Mouse (Mus musculus) spleen, adult 2 months (tissue): ENCODE measurements around the gene Pard3. TPM values are rescaled to one million over a fixed set of nuclear protein-coding genes. Genes with fewer than 3 reads are reported as not detected.
A peak's percentile ranks its signal among the peaks of the same experiment; 100 is the strongest.

Experiments
- DNase-seq, 2 experiments: peaks; one replicate each; pipeline versions ENCODE4 v3.0.0 to v3.0.0-alpha.2; 2012 to 2021; ENCODE audit warnings: low spot score in 2 of 2, low read depth in 1 of 2
- H3K27ac ChIP-seq: fragments of 200-500 bp; 2 replicates; pipeline ENCODE4 v1.5.1; 2012; ENCODE audit warnings: low read length, inconsistent platforms; ENCODE audit not compliant: insufficient read depth
- H3K27me3 ChIP-seq: fragments of 200-500 bp; 2 replicates; pipeline ENCODE4 v1.6.1; 2012; ENCODE audit warnings: mild to moderate bottlenecking, moderate library complexity, low read length, inconsistent platforms; ENCODE audit not compliant: control insufficient read depth, insufficient read depth
- H3K36me3 ChIP-seq: fragments of 200-500 bp; 2 replicates; pipeline ENCODE4 v1.6.1; 2012; ENCODE audit warnings: mild to moderate bottlenecking, low read length, inconsistent platforms; ENCODE audit not compliant: control insufficient read depth, insufficient read depth
- H3K4me1 ChIP-seq: fragments of 200-500 bp; 2 replicates; pipeline ENCODE4 v1.6.1; 2011; ENCODE audit warnings: inconsistent platforms; ENCODE audit not compliant: control insufficient read depth, insufficient read depth, insufficient read length
- H3K4me3 ChIP-seq: fragments of 200-500 bp; 2 replicates; pipeline ENCODE4 v1.5.1; 2011; ENCODE audit warnings: mild to moderate bottlenecking, inconsistent platforms; ENCODE audit not compliant: insufficient read depth, insufficient read length; ENCODE audit errors: extremely low read depth
- CTCF ChIP-seq: fragments of 200-500 bp; IDR thresholded peaks from 2 replicates; pipeline ENCODE4 v1.5.1; 2011; ENCODE audit warnings: mild to moderate bottlenecking, inconsistent platforms; ENCODE audit not compliant: insufficient read depth, insufficient read length, insufficient replicate concordance; ENCODE audit errors: extremely low read depth
- POLR2A ChIP-seq: fragments of 200-500 bp; IDR thresholded peaks from 2 replicates; pipeline ENCODE4 v1.6.1; 2011; ENCODE audit warnings: low read depth, low read length, inconsistent platforms
- WGBS: fragments of 180-500 bp; shearing (Covaris S2); methylation state at CpG from one replicate; pipeline ENCODE4 v1.1.7; 2018; 5-methylcytosine and 5-hydroxymethylcytosine counted together
- polyA plus RNA-seq: library from polyadenylated mRNA; depleted of rRNA; stranded (reverse); fragments of >200 nt; gene quantifications from 2 replicates; pipeline ENCODE4 v1.2.3, GENCODE M21; 2012

Pard3 gene
- polyA plus RNA-seq, 1 experiment, result 3.8 TPM

DNA sequence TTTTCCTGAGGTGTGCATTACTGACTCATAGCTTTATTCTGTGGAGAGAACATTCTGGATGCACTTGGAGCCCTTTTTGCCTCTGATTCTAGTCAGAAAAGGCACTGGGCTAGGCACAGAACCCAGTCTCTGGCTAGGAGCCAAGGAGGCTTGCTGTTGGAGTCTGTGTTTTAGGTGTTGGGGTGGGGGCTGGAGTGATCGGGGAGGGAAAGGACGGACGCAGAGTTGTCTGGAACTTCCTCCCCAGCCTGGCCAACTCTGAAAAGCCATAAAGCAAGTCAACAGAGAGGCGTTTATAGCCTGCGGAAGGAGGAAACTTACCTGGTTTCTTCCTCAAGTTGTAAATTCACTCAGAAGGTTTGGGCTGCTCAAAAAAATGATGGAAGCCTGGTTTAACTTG lies 70.6 kb downstream of the Pard3 start:
- WGBS, result 15% methylated on average over 5 of the region's 5 CpGs
- Histone ChIP-seq H3K27ac (no peak overlapping the region), H3K4me3 (no peak overlapping the region), H3K4me1 (no peaks in the 10 kb centered on the region), H3K36me3 (no peaks in the 10 kb centered on the region), H3K27me3 (no peaks in the 10 kb centered on the region)
- no peak for TF ChIP-seq POLR2A
- TF ChIP-seq CTCF, result no peak
- DNase-seq, result no peak

DNA sequence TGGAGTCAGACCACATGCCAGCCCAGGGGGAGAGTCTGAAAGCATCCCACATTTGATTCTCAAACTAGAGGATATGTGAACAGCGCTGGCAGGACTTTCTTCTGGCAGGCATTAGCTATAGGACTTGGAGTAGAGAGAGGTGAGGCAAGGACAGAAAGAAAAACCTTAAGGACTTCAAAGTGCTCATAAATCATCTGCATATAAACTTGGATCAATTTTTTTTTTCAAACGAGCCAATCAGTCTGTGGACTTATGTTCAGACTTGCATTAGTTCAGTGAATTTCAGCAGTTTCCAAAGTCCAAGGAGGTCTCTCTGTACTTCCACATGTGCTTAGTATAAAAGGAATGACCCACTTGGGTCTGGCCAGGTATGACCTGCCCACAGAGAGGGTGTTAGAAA lies 72.5 kb downstream of the Pard3 start:
- WGBS, result 77% methylated on average over 2 of the region's 2 CpGs
- H3K36me3 ChIP-seq, result no peaks in the 10 kb centered on the region
- no peaks in the 10 kb centered on the region for H3K4me1 ChIP-seq
- DNase-seq, result no peak
- H3K4me3 ChIP-seq, result no peak overlapping the region
- no peaks in the 10 kb centered on the region for H3K27me3 ChIP-seq
- no peak overlapping the region for H3K27ac ChIP-seq
- TF ChIP-seq POLR2A (no peak), CTCF (no peak)

DNA sequence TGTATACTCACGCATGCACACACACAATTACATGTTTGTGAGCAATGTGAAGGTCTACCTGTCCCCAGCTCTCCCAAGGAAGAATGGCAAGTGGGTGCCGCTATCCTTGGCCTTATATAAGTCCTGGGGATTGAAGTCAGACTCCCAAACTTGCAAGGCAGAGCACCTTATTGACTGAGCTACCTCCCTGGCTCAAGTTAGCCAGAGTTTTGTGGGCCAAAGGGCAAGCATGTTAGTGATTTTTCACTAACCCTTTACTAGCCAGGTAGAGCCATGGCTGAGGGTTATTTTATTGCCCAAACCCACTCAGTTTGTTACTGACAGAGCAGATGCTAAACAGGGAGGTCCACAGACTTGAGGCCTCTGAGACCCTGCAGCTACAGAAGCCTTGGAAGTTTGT lies 73.1 kb downstream of the Pard3 start:
- TF ChIP-seq POLR2A (no peak), CTCF (no peak)
- Histone ChIP-seq H3K36me3 (no peaks in the 10 kb centered on the region), H3K4me3 (no peak overlapping the region), H3K27me3 (no peaks in the 10 kb centered on the region), H3K4me1 (no peaks in the 10 kb centered on the region), H3K27ac (no peak overlapping the region)
- 83% methylated on average over 2 of the region's 2 CpGs for WGBS
- no peak for DNase-seq

DNA sequence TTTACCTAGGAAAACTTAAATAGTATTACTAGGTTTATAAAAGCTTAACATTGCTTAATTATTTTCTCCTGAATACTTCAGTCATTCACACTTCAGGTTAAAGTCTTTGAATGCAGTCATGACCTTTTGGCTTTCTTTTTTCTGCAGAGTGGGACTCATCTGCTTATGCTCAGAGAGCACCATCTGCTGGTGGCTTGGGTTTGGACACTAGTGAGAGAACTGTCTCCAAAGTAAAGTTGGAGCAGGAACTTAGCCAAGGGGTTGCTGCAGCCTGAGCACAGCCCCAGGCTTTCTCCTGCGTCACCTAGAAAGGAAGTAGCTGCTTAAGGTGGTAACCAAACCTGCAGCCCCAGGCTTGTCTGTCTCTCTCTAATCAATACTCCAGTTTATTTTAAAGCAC lies 75.5 kb downstream of the Pard3 start:
- no peaks in the 10 kb centered on the region for H3K27me3 ChIP-seq
- no peaks in the 10 kb centered on the region for H3K36me3 ChIP-seq
- H3K4me3 ChIP-seq, result no peak overlapping the region
- peak in 1 of 2 experiments; percentile 5 for DNase-seq
- TF ChIP-seq POLR2A (no peak), CTCF (no peak)
- no peak overlapping the region for H3K27ac ChIP-seq
- whole genome bisulfite sequencing, result 4% methylated on average over 1 of the region's 1 CpGs
- no peaks in the 10 kb centered on the region for H3K4me1 ChIP-seq

DNA sequence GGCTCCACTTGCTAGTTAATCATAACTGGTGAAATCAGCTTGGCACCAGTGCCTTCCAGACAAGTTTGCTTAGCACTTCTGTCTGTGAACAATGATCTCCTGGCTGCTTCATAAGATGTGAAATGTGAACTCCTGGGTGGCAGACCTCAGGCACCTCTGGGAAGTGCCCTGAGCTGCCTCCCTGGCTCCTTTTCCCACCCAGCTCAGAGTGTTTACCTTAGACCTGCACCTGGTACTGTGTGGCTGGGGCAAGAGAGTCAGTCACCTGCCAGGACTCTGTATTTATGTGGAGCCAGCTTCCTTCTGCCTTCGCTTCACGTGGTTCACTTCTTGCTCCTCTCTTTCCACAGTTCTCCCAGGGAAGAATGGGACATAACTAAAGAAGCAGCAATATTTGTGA lies 77.3 kb downstream of the Pard3 start:
- H3K4me3 ChIP-seq, result no peak overlapping the region
- 65% methylated on average over 2 of the region's 2 CpGs for WGBS
- H3K27me3 ChIP-seq, result no peaks in the 10 kb centered on the region
- H3K4me1 ChIP-seq, result no peaks in the 10 kb centered on the region
- DNase-seq, result no peak
- no peak for TF ChIP-seq POLR2A
- H3K27ac ChIP-seq, result no peak overlapping the region
- no peaks in the 10 kb centered on the region for H3K36me3 ChIP-seq

DNA sequence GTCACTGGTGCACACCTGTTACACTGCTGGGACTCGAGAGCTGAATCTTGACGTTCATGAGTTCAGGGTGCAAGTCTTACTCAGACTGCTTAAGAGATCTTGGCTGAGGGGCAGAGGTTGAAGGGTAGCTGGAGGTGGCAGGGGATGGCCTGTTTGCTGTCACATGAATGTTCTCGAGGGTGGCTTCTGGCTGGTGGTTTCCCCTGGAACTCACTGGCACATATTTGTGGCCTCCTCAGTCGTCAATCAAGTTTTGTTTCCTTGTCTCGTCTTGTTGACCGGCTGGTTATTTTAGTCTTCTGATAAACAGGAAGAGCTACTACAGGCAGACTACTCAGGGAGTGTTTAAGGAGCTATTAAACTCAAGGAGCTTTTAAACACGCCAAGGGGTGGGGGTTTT lies 79.9 kb downstream of the Pard3 start:
- Histone ChIP-seq H3K27me3 (no peaks in the 10 kb centered on the region), H3K4me3 (no peak overlapping the region), H3K4me1 (no peaks in the 10 kb centered on the region), H3K36me3 (no peaks in the 10 kb centered on the region), H3K27ac (no peak overlapping the region)
- TF ChIP-seq CTCF (no peak), POLR2A (no peak)
- 30% methylated on average over 7 of the region's 7 CpGs for whole genome bisulfite sequencing
- DNase-seq, result no peak

- Histone ChIP-seq H3K4me1 (no peaks in the 10 kb centered on the region), H3K4me3 (no peak overlapping the region), H3K36me3 (no peaks in the 10 kb centered on the region), H3K27me3 (no peaks in the 10 kb centered on the region), H3K27ac (no peak overlapping the region)
- no peak for TF ChIP-seq POLR2A
- TF ChIP-seq CTCF, result no peak
- no peak for DNase-seq
- 49% methylated on average over 4 of the region's 4 CpGs for WGBS
These were observed 80.9 kb downstream of the Pard3 start for GRCm38 (mm10) chr8:127144562-127144961.

GRCm38 (mm10) chr8:127145135-127145534 lies 81.4 kb downstream of the Pard3 start:
- TF ChIP-seq CTCF (no peak), POLR2A (no peak)
- H3K36me3 ChIP-seq, result no peaks in the 10 kb centered on the region
- H3K4me1 ChIP-seq, result no peaks in the 10 kb centered on the region
- WGBS, result 47% methylated on average over 4 of the region's 4 CpGs
- no peak for DNase-seq
- no peak overlapping the region for H3K4me3 ChIP-seq
- no peak overlapping the region for H3K27ac ChIP-seq
- H3K27me3 ChIP-seq, result no peaks in the 10 kb centered on the region
